Mouse (Mus musculus): ENCODE results near the gene Cdt1.

The Cdt1 gene

DNA sequence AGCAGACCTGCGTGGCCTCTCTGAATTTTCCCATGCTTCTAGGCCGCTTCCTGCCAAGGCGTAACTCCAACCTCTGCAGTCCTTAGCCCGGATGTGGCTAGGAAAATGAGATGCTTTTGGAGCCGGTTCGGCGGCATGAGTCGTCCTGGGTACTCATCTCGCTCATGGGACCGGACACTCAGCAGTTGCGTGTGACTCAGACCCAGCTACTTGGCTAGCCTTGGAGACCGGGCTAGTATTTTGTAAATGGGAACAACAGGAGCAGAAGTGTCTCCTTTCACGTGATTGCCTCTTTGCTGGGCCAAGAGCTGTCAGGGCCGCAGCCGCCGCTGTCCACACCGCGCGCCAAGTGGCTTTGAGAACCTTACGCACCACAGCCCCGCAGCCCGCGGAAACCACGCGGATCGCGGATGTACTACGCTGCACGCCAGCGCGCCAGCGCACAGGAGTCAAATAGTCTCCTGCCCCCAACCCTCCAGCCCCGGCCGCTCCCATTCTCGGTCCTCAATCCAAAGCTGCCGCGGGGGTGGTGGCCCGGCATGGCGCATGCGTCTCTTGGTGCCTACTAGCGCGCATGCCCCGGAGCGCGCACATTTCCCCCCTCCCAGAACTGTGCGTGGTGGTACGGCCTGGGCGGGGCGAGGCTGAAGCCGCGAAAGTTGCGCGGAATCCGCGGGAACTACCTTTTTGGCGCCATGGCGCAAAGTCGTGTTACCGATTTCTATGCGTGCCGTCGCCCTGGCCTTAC is at the start of gene Cdt1:
Gene Cdt1, plus strand, starts transcription at position 655 of the 748 bp plus-strand sequence.
- peak; percentile 93 to 94 for DNase-seq (ENCODE audit: low spot score in 2 of 2)

DNA sequence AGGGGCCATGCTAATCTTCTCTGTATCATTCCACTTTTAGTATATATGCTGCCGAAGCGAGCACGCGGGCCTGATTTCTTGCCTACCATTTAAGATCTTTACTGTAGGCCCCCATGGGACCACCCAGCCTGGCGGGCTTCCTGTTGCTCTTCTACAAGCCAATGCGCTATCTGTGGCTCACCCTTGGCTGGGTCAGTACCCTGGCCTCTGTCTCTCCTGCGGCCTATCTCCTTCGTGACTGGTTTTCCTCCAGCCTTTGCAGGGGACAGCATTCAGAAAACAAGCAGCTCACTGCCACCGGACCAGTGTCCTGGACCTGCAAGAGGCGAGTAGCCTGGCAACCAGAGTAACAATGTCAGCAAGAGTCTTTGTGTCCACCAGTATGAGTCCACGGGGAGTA is 47.2 kb upstream of the Cdt1 start:
- DNase-seq (ENCODE audit: low spot score in 2 of 2) = no peak

DNA sequence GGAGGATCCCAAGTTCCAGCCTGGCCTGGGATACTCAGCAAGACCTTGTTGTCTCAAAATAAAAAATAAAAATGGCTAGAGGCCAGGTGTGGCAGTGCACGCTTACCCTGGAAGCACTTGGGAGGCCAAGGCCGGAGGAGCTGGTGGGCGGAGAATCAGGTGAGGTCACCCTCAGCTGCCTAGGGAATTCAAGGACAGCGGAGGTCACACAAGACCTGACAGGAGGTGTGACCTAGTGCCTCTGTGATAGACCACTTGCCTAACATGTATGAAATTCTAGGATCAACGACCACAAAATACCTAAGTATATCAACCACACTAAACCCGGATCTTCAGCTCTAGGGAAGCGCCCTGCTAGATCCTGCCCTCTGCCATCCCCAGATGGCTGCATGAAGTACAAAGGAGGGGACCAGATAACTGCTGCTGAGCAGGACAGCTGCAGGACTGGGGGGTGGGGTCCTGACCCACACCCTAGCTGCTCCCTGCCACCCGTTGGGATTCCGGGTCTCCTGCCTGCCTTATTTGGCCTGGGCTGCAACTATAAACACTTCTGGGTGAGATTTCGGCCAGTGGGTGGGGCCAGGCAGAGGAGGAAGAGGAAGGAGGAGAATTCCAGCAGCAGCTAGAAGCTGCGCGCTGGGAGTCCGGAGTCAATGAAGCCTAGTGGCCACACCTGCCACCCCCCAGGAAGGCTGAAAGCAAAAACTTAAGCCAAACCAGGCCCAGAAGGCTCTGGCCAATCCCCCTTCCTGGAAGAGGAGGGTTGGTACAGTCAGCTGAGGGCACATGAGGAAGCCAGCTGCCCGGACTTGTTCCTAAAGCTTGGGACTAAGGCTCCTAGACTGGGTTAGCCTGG is 44.8 kb upstream of the Cdt1 start:
- no peak for DNase-seq (ENCODE audit: low spot score in 2 of 2)

DNA sequence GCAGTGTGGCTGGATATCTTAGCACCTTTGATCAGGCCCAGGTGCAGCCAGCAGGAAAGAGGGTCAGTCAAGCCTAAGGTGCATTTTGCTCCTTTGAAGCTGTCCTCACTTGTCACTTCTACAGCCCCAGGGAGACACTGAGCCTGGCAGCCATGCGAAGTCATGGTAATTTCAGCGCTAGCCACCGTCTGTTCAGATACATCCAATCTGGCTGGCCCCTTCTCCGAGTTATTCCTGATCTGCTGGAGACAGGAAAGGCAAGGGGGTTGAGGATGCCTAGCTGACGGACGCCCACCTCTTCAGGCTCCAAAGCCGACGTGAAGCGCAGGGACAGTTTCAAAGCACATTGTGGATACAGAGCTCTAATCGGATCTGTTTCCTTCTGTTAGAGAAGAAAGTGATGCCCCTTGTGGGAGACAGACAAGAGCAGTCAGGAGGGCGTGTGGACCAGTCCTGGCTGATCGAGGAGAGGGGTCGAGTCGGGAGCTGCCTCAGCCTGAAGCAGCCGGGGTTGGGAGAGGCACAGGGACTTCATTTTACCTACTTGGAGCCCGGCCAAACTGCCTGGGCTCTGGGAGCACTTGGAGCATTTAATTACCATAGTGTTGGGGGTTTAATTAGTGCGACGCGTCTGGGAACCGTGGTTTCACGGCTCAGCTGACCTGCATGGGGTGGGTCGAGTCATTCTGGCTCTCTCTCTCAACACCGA is 44.0 kb upstream of the Cdt1 start:
- peak; percentile 46 to 53 for DNase-seq (ENCODE audit: low spot score in 2 of 2)

DNA sequence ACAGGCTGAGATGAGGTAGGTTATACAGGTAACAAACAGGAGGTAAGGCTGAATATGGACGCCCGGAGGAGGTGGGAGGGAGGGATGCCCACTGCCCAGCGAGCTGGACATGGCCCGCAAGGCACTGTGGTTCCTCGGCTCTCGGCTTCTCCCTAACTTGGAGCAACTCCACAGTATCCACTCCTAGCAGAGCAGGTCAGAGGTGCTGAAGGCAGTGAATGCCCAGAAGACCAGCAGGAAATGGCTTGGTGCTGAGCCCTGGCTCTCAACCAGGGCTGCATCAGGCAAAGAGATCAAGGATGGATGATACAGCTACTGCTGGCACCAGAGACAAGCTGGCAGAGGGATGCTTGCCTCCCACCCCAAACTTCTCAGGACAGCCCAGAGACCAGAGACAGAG is 43.3 kb upstream of the Cdt1 start:
- DNase-seq (ENCODE audit: low spot score in 2 of 2) = no peak

DNA sequence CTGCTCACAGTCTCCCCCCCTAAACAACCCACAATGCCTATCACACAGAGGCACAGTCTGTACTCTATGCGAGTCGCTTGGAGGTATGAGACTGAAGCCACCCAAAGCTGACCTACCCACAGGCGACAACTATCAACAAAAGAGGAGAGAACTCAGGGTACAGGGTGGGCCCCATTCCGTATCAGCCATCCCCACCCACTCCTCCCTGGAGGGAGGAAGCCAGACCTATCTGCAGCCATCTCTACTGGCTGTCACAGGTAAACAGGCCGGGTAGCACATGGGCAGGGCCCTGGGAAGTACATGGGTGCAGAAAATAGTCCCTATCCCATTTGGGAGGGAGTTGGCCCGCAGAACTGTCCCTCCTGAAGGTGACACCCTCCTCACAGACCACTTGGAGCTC is 42.8 kb upstream of the Cdt1 start:
- DNase-seq (ENCODE audit: low spot score in 2 of 2) = no peak

DNA sequence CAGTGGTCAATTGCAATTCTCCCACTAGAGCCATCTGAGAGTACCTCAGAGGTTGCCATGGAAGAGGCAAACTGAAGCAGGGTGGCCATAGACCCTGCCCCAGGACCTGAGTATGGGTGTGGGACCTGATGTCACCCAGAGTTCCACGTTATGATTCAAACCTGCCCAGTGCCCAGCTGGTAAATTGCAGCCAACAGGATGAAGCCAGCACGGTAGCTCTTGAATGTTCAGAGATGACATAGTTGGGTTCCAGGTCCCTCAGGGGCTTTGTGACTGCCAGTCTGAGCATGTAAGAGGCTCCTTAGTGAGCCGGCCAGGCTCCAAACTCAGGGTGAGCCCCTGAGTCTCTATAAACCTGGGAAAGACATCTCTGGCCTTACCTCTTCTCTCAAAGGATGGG is 41.7 kb upstream of the Cdt1 start:
- DNase-seq (ENCODE audit: low spot score in 2 of 2) = no peak

DNA sequence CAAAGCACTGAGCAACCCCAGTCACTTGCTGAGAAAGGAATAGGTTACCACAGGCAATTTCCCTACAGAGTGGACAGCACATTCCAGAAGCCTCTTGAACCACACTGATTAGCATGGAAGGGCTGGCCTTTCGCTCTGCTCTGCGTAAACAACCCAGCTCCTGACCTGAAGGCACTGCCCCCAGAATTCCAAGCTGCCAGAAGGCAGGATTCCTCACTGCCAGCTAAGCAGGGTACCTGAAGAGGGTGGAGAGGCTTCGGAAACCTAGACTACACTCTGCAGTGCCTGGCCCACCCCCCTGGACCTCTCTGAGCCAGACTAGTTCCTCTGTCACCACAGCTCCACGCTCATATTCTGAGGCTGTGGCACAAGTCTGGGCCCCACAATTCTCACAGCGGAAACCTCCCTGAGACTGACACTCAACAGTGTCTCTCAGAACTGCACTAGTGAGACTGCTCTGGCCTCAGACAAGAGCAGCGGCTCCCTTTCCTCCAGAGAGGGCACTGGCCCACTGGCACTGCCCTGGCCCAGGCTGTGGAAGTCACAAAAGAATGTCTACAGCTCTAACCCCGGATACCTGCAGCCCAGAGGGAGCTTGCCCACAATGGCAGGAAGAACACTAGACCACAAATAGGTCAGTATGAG is 41.2 kb upstream of the Cdt1 start:
- DNase-seq (ENCODE audit: low spot score in 2 of 2) = no peak

DNA sequence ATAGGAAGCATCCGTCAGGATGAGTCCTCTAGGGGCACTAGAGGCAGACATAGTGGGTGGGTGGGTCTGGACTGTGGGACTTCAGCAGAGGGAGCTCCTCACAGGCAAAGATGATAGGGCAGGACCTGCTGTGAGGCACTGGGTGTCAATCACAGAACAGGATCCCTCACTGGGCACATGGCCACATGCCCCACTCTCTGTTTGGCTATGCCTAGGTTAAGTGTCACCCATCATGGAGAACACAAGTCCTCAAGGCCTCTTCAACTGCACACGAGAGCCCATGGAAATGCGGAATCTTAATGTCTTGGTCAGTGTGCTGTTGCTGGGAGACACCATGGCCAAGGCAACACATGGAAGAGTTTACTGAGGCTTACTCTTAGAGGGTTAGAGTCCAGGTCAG is 39.9 kb upstream of the Cdt1 start:
- no peak for DNase-seq (ENCODE audit: low spot score in 2 of 2)

DNA sequence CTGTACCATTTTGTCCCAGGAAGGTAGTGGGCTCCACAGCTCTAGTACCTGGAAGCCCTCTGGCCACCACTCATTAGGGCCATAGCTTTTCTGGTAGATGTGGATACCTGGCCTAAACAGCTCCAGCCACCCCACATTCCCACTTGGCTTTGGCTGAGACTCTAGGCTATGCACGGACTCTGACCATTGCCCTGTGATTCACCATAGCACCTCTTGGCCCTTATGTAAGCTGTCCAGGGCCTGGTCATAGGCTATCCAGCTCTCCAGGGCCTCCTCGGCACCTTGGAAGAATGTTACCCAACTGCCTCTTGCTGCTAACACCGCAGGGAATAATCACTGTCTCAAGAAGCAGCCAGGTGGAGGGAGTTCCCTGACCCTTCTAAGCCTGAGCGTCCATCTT is 38.7 kb upstream of the Cdt1 start:
- DNase-seq (ENCODE audit: low spot score in 2 of 2) = no peak

DNA sequence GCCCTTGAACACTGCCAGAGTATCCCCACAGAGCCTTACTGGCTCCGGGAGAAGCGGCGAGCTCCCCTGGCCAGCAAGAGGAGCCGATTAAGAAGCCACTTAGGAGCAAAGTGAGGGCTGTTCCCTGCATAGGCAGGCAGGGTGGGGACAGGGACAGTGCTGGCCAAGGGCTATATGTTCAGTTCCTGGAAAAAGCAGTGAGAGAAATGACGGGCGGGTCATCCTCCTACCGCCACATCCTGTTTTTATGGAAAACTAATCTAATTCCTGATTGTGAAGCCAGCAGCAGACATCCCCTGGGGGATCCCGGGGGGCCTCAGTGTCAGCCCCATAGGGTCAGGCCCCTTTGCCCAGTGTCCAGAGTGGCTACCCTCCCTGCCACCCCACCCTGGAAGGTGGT is 36.5 kb upstream of the Cdt1 start:
- DNase-seq (ENCODE audit: low spot score in 2 of 2) = no peak

DNA sequence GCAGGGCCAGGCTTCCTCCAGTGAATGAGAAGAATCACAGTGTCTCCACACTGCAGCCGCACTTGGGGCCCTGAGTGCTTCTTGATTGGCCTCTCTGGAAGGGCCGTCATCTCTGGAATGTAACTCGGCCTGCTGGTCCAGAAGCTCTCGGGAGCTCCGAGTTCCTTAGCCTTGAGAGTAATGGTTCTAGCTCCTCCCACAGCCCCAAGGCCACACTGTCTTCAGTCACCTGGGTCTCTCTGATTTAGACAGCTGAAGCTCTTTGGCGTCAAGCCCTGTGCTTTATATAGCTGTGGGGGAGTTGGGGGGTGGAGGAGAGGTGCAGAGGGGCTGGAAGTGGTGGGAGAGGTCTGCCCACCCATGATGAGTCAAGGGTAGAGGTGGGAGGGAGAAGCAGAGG is 30.8 kb upstream of the Cdt1 start:
- no peak for DNase-seq (ENCODE audit: low spot score in 2 of 2)

DNA sequence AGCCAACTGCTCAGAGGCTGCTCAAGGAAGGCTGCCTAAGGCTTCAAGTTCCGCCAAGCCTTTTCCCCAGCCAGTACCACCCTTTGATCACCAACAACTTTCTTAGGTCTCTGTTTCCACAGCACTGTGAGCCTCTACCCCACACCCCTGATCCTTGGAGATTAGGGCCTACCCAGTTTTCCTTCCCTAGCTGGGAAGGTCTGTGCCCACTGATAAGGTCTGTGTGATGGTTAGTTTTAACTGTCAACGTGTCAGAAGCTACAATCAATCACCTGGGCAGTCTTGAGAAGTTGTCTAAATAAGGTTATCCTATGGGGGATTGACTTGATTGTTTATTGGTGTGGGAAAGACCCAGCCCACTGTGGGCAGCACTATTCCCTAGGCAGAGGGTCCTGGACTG is 30.0 kb upstream of the Cdt1 start:
- no peak for DNase-seq (ENCODE audit: low spot score in 2 of 2)

DNA sequence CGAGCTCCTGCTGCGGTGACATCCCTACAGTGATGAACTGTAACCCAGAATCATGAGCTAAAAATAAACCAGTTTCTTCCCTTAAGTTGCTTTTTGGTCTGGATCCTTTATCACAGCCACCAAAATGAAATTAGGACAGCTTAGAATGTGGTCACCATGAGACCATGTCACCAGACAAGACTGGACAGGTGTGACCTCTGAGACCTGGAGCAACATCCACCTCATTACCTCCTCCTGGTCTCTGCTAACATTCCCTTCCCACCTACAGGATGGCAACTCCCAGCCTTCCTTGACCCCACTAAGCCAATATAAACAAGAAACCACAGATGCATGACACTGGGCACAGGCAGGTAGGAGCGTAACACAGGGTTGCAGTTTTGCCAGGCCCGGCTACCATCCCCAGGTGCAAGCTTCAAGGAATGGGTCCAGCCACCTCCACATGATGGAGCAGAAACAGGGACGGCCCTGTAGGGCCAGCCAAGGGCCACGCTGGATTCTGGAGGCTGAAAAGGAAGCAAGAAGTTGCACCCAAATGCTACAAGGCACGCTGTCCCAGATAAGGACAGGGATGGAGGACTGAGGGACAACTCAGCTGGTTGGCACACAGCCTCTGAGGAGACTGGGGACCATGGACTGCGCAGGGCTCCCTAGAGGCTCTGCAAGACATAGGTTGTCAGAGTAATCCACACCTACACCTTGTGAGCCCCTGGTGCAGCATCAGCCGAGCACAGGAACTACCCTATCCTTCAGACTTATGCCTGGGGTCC is 29.3 kb upstream of the Cdt1 start:
- no peak for DNase-seq (ENCODE audit: low spot score in 2 of 2)

DNA sequence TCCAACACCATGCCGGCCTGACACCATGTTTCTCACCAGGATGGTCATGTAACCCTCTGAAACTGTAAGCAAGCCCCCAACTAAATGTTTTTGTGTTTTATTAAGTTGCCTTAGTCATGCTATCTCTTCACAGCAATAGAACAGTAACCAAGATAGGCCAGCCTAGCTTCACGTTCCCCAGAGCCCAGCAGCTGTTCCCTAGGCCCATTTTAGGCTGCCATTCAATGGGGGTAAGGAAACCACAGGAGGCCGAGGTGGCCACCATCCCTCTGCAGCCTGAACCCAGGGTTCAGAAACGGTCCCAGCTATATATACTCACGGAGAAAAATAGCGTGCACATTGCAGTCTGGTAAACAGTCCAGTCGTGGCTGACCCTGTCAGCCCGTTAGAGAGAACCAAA is 23.7 kb upstream of the Cdt1 start:
- no peak for DNase-seq (ENCODE audit: low spot score in 2 of 2)

DNA sequence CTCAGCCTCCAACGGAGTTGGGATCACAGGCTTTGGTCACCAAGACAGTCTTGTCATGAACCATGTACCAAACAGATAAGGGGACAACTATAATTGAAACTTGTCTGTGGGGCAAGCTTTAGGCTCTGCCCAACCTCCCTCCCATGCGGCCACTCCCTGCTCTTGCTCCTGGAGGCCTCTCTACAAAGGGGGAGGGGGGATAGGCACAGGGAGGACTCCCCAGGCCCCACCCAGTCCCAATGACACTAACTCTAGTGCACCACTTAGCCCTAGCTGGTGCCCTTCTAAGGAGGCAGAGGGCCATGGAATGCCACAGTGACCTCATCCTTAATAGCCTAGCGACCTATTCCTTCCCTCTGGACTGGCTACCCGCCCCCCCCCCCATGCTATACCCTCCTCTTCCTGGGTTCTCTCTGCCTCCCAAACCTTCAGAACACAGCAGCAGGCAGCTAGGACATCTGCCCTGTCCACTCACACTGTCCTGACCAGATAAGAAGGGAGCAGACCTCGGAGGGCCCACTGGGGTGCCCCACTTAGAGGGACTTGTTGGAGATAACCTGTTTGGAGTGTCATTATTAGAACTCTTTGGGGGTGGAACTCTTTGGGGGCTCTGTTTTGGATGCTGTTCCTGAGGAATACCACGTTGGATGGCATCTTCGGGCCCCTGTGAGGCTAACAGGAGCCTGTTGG is 21.6 kb upstream of the Cdt1 start:
- no peak for DNase-seq (ENCODE audit: low spot score in 2 of 2)

DNA sequence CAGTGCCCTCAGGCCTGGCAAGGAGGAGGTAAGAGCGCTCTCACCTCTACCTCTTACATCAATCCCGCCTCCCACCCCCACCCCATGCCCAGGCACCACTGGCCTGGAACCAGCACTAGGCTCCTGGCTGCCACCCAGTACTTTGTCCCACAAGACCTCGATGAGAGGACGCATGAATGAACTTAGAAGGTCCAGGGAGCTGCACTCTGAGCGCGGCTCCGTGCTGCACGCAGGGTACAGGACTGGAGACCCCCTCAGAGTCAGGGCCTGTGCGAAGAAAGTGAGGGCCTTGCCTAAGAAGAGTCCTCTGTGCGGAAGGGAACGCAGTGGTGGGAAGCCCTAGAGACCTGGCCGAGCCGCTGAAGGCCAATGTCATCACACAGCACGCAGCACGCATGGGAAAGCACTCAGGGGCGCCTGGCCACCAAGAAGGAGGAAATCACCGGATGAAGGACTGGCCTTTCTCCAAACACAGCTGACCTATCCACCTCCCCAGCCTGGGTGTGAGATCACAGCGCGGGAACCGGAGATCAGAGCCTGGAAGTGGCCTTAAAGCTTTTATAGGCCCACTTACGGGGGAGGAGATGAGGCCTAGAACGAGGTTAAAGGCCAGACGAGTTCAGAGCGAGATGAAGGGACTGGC is 20.9 kb upstream of the Cdt1 start:
- DNase-seq (ENCODE audit: low spot score in 2 of 2) = no peak

DNA sequence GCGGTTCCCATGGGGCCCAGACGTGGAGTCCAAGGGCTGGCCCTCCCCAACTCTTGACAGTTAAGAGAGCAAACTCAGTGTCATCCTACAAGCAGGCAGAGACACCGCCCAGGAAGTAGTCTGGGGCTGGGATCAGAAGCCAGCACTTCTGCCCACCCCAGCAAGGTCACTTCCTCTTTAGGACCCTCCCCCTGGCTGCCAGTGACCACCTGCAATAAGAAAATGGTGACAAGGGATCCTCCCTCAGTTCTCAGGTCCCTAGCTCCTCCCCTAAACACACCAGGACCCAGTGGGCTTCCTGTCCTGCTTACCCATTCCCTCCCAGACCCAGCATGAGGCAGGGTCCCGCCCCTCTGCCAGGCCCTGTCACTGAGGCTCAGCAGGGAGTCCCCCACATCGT is 20.0 kb upstream of the Cdt1 start:
- no peak for DNase-seq (ENCODE audit: low spot score in 2 of 2)

DNA sequence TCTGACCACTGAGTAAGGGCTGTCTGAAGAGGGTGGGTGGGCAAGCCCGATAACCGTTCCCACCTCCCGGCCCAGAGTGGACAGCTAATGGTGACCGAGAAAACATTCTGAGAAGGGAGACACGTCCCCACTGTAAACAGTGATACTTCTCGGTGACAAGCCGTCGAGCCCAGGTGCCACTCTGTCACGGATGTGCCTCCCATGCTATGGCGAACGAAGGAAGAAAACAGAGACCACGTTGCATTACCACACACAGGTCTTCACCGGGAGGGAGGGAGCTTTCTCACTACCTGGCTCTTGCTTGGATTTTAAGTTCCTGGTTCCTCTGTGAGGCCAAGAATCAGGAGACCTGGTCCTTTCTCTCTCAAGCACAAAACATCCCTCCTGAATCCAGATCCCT is 19.5 kb upstream of the Cdt1 start:
- no peak for DNase-seq (ENCODE audit: low spot score in 2 of 2)

DNA sequence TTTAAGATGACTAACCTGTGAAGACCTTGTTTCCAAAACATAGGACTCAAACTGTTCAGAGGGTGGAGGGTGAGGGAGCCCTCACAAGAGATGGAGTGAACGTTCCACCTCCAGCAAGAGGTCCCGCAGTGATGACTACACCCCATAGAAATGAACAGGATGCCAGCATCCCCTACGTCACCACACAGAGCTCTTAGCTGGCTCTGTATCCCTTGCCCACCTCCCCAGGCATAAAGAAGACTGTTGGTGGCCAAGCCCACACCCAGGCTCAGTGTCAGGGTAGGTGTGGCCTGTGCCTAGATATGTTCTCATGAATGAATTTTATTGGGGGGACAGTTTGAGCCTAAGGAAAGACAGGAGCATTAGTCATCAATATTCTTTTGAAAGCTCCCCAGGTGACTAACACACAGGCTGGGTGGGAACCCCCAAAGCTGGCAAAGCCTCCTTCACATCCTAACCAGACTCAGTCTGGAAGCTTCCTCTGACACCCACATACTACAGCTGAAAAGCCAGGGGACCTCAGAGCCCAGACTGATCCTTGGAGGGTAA is 18.9 kb upstream of the Cdt1 start:
- no peak for DNase-seq (ENCODE audit: low spot score in 2 of 2)
